Mouse (Mus musculus) C2C12 (cell line): Measurements from ENCODE around the gene Vwc2l. TPM values are rescaled to one million over a fixed set of nuclear protein-coding genes. Genes with fewer than 3 reads are reported as not detected.

Source experiments
- H3K27me3 ChIP-seq: one replicate; pipeline ENCODE4 v1.6.1; 2011; ENCODE audit not compliant: control insufficient read depth, insufficient read depth, insufficient read length
- H3K36me3 ChIP-seq: one replicate; pipeline ENCODE4 v1.6.1; 2011; ENCODE audit not compliant: control insufficient read depth, insufficient read depth
- H3K4me3 ChIP-seq: one replicate; pipeline ENCODE4 v1.5.1; 2011; ENCODE audit warnings: mild to moderate bottlenecking, control low read depth; ENCODE audit not compliant: poor library complexity, insufficient read depth, severe bottlenecking
- H3K79me2 ChIP-seq: one replicate; pipeline ENCODE4 v1.6.1; 2011; ENCODE audit not compliant: control insufficient read depth, insufficient read depth
- H3K79me3 ChIP-seq: one replicate; pipeline ENCODE4 v1.6.1; 2011; ENCODE audit warnings: low read depth, control low read depth
- H3ac ChIP-seq: one replicate; pipeline ENCODE3; 2011; ENCODE audit warnings: low read depth; ENCODE audit not compliant: control insufficient read depth, insufficient read length
- CEBPB ChIP-seq: IDR thresholded peaks from one replicate; pipeline ENCODE4 v1.6.1; 2011; ENCODE audit warnings: low read depth, mild to moderate bottlenecking, control low read depth, moderate library complexity
- CTCF ChIP-seq: IDR thresholded peaks from one replicate; pipeline ENCODE4 v1.5.1; 2011; ENCODE audit not compliant: control insufficient read depth, insufficient read depth, insufficient read length
- FOSL1 ChIP-seq: IDR thresholded peaks from one replicate; pipeline ENCODE4 v1.8.0; 2011; ENCODE audit warnings: mild to moderate bottlenecking, low read length; ENCODE audit not compliant: poor library complexity, insufficient read depth, severe bottlenecking
- MAX ChIP-seq: IDR thresholded peaks from one replicate; pipeline ENCODE4 v1.6.1; 2011; ENCODE audit warnings: mild to moderate bottlenecking, control low read depth
- MYOD1 ChIP-seq: IDR thresholded peaks from one replicate; pipeline ENCODE4 v1.6.1; 2011; ENCODE audit warnings: low read depth; ENCODE audit not compliant: control insufficient read depth, insufficient read length
- MYOG ChIP-seq: IDR thresholded peaks from one replicate; pipeline ENCODE4 v1.6.1; 2011; ENCODE audit not compliant: control insufficient read depth, insufficient read length; ENCODE audit errors: extremely low read depth
- USF1 ChIP-seq: IDR thresholded peaks from one replicate; pipeline ENCODE4 v1.6.1; 2011; ENCODE audit warnings: low read depth, mild to moderate bottlenecking, control low read depth, moderate library complexity
- long read RNA-seq, 2 experiments: library from polyadenylated mRNA; unstranded; transcript quantifications; one replicate each; pipeline ENCODE4 v2.0.0; 2019 to 2020
- polyA plus RNA-seq: library from polyadenylated mRNA; unstranded; fragments of >200 nt; fragmentation: generic; extraction: Trizol; gene quantifications from one replicate; pipeline ENCODE4 v1.2.1, GENCODE M21; 2012; ENCODE audit warnings: missing spikeins

Gene Vwc2l
- not detected for polyA plus RNA-seq
- long read RNA-seq, experiment 1: 0 reads
- long read RNA-seq, experiment 2: 0 reads

DNA sequence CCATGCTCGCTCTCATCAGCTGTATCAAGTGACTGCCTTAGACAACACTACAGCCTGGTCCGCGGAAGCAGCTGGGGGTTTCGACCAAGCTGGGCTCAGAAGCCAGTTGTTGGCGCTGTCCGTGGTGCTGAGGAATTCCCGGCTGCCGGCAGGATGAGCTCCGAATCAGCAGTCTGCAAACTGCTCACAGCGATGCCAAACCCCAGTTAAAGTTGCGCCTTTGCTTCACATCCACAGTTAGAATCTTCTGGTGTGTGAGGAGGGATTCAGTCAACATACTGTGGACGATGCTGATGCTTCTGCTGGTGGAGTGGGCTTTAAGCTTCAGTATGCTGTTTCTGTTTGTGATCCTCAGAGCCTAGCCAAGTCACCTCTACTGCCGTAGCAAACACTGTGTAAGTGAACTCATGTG lies at the start of gene Vwc2l:
TSS of gene Vwc2l (plus strand) at position 61 of the 412 bp plus-strand sequence.
- TF ChIP-seq USF1: no peak
- no peak for TF ChIP-seq MYOG
- TF ChIP-seq FOSL1: no peak
- no peak for TF ChIP-seq MYOD1
- no peak for TF ChIP-seq CTCF
- TF ChIP-seq MAX: no peak
- TF ChIP-seq CEBPB: no peak
- H3K79me2 ChIP-seq: no peaks in the 10 kb centered on the region
- H3ac ChIP-seq: no peak within 1 kb of the TSS
- no peaks in the 10 kb centered on the region for H3K27me3 ChIP-seq
- H3K36me3 ChIP-seq: no peaks in the 10 kb centered on the region
- H3K79me3 ChIP-seq: no peaks in the 10 kb centered on the region
- no peak within 1 kb of the TSS for H3K4me3 ChIP-seq

- Histone ChIP-seq H3K79me3 (no peaks in the 10 kb centered on the region), H3K36me3 (no peaks in the 10 kb centered on the region), H3K27me3 (no peaks in the 10 kb centered on the region), H3ac (no peak overlapping the region), H3K79me2 (no peaks in the 10 kb centered on the region), H3K4me3 (no peak overlapping the region)
- no peak for TF ChIP-seq CEBPB
- TF ChIP-seq FOSL1: no peak
Observed at GRCm38 (mm10) chr1:70692529-70692928, 33.0 kb upstream of the Vwc2l start.

DNA sequence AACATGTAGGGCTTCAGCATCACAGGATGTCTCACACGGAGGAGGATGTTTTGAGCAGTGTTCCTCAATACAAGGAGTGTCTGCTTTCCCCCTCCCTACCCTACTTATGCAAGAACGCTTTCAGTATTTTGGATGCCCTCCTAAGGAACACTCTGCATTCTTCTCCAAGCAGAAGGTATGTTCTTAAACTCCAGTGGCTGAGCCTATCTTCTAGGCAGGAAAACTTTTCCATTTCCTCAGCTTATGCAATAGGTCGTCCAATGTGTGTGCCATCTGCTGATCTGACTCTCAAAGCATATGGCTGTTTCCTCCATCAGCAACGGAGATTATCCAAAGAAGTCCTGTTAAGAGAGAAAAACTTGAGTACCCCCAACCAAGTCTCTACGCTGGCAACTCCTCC lies 25.2 kb upstream of the Vwc2l start:
- Histone ChIP-seq H3K27me3 (no peaks in the 10 kb centered on the region), H3ac (no peak overlapping the region), H3K79me2 (no peaks in the 10 kb centered on the region), H3K79me3 (no peaks in the 10 kb centered on the region), H3K4me3 (no peak overlapping the region), H3K36me3 (no peaks in the 10 kb centered on the region)
- no peak for TF ChIP-seq USF1
- TF ChIP-seq FOSL1: no peak
- no peak for TF ChIP-seq MYOD1
- TF ChIP-seq CTCF: no peak
- no peak for TF ChIP-seq CEBPB
- no peak for TF ChIP-seq MYOG
- TF ChIP-seq MAX: no peak

DNA sequence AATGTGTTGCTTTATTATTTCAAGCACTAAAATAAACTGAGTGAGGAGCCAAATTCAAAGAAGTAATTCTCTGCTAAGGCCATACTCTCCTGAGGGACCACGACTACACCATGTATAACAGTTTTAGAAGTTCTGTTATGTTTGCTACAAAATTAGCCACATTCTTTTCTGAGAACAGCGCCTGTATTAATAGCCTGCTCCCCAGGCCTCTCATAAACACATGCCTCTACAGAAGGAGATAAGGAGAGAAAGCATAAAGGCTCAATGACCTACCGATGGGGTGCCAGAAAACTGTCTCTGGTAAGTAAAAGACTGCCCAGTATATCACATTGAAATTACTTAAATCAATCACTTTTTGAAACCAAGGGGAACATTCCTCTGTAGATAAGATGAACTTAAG lies 21.6 kb upstream of the Vwc2l start:
- Histone ChIP-seq H3K36me3 (no peaks in the 10 kb centered on the region), H3K4me3 (no peak overlapping the region), H3K79me3 (no peaks in the 10 kb centered on the region), H3ac (no peak overlapping the region), H3K79me2 (no peaks in the 10 kb centered on the region), H3K27me3 (no peaks in the 10 kb centered on the region)
- TF ChIP-seq FOSL1: no peak
- TF ChIP-seq MYOG: no peak
- TF ChIP-seq MAX: no peak
- TF ChIP-seq CTCF: no peak
- no peak for TF ChIP-seq MYOD1
- no peak for TF ChIP-seq CEBPB
- no peak for TF ChIP-seq USF1

DNA sequence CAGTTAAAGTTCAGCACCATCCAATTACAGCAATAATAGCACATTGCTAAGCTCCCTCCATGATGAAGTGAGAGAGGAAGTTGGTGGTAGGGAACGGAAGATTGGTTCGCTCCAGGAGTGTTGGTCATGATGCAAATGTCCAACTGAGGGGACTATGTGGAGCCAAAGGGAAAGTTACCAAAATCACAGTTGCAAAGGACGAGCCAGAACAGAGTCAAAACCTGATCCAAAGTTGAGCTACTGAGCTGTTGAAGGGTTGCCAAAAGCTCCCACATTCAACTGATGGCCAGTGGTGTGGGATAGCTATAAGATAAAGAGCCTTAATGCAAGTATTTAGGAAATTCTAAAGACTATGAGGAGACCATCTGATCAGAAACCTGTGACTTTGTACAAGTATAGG lies 19.7 kb upstream of the Vwc2l start:
- TF ChIP-seq MAX (no peak), MYOD1 (no peak), FOSL1 (no peak), MYOG (no peak), CEBPB (no peak), USF1 (no peak), CTCF (no peak)

GRCm38 (mm10) chr1:70725045-70725444 lies 470 bp upstream of the Vwc2l start:
- Histone ChIP-seq H3K27me3 (no peaks in the 10 kb centered on the region), H3K79me3 (no peaks in the 10 kb centered on the region), H3K79me2 (no peaks in the 10 kb centered on the region), H3K4me3 (no peak overlapping the region), H3ac (no peak overlapping the region), H3K36me3 (no peaks in the 10 kb centered on the region)
- TF ChIP-seq USF1 (no peak), CTCF (no peak), MYOG (no peak), CEBPB (no peak), MYOD1 (no peak), FOSL1 (no peak), MAX (no peak)

More for the DNA sequence above, 19.7 kb upstream of the Vwc2l start:
- H3K27me3 ChIP-seq: no peaks in the 10 kb centered on the region
- H3ac ChIP-seq: no peak overlapping the region
- H3K79me3 ChIP-seq: no peaks in the 10 kb centered on the region
- H3K4me3 ChIP-seq: no peak overlapping the region
- H3K36me3 ChIP-seq: no peaks in the 10 kb centered on the region
- H3K79me2 ChIP-seq: no peaks in the 10 kb centered on the region
